27 mouse cellular contexts compared by ENCODE assay signal in genomic region chr15:98822147-98822546, GRCm38 (mm10). TPM values are rescaled to one million over a fixed set of nuclear protein-coding genes. Genes with fewer than 3 reads are reported as not detected.
DNase-seq lines count a peak whose midpoint lies in the region; ATAC-seq and TF ChIP-seq lines count a peak whose summit lies in the region.
"Had no signal": no experiment of that assay in that cellular context is flagged by ENCODE, and none has a peak within 500 bp of the region (broad histone marks: within the 10 kb centered on the region; RNA-seq: fewer than 3 reads in every experiment).

No protein-coding gene starts in this region.

- H3K27me3 ChIP-seq in E14TG2a.4 (ENCODE audit: insufficient read depth, low read length) = no peaks in the 10 kb centered on the region
- H3K27me3 ChIP-seq in forebrain, postnatal 0 days (ENCODE audit: insufficient read depth, low read length) = no peaks in the 10 kb centered on the region
- H3K27me3 ChIP-seq: embryonic facial prominence, embryonic 13.5 days; embryonic facial prominence, embryonic 15.5 days; forebrain, embryonic 12.5 days; Patski had no signal

- no peak overlapping the region for H3K9ac ChIP-seq in forebrain, postnatal 0 days
- H3K9ac ChIP-seq: embryonic facial prominence, embryonic 13.5 days; embryonic facial prominence, embryonic 15.5 days; forebrain, embryonic 12.5 days had no signal

- H3K9me3 ChIP-seq in E14TG2a.4 (ENCODE audit: low read length) = no peaks in the 10 kb centered on the region
- H3K9me3 ChIP-seq in forebrain, postnatal 0 days (ENCODE audit: low read length) = no peaks in the 10 kb centered on the region
- H3K9me3 ChIP-seq: embryonic facial prominence, embryonic 13.5 days; embryonic facial prominence, embryonic 15.5 days; forebrain, embryonic 10.5 days; forebrain, embryonic 12.5 days; G1E had no signal

- DNase-seq in ES-CJ7 (ENCODE audit: low read depth, low spot score) (peak; percentile 57), R1 (ENCODE audit: low read depth, low spot score) (peak; percentile 64)
- DNase-seq in cerebellum, postnatal 4 days (ENCODE audit: low spot score in 2 of 2) = no peak
- no peak for DNase-seq in embryo, embryonic 10 days (ENCODE audit: low spot score)
- no peak for DNase-seq in forebrain, postnatal 0 days
- DNase-seq: adrenal gland, postnatal 25 days; cerebellum, adult 11 months; cerebellum, adult 18-20 months; cerebellum, adult 8-10 months; cerebellum, postnatal 10 days; embryo, embryonic 11 days had no signal

- peak overlapping the region; percentile 23; the same call in 1 of the 2 replicates for H3K4me3 ChIP-seq in E14TG2a.4 (replicated peaks; ENCODE audit: low read length)
- no peak overlapping the region for H3K4me3 ChIP-seq in cortical plate, adult 2 months (ENCODE audit: insufficient read depth, low read length)
- no peak overlapping the region for H3K4me3 ChIP-seq in forebrain, postnatal 0 days (ENCODE audit: low read depth, low read length)
- H3K4me3 ChIP-seq: embryonic facial prominence, embryonic 13.5 days; embryonic facial prominence, embryonic 15.5 days; erythroblast, embryonic 14.5 days; forebrain, embryonic 10.5 days; forebrain, embryonic 12.5 days had no signal

- 89% methylated on average over 5 of the region's 5 CpGs for WGBS in forebrain, postnatal 0 days

- ATAC-seq in forebrain, postnatal 0 days = no peak
- ATAC-seq: activated CD4-positive, CD25-positive, alpha-beta regulatory T cell, adult 4 months; forebrain, embryonic 14.5 days; forebrain, embryonic 16.5 days; Patski had no signal

- peaks cover 50% of the 10 kb centered on the region for H3K4me1 ChIP-seq in E14TG2a.4 (replicated peaks; ENCODE audit: low read depth, low read length)
- peaks cover 4% of the 10 kb centered on the region for H3K4me1 ChIP-seq in cortical plate, adult 2 months (ENCODE audit: control insufficient read depth, insufficient read depth, low read length)
- H3K4me1 ChIP-seq in forebrain, postnatal 0 days (ENCODE audit: insufficient read depth) = no peaks in the 10 kb centered on the region
- H3K4me1 ChIP-seq: embryonic facial prominence, embryonic 13.5 days; embryonic facial prominence, embryonic 15.5 days; forebrain, embryonic 12.5 days had no signal

- TF ChIP-seq POLR2A in cortical plate, adult 2 months (IDR thresholded peaks at IDR 0.05; ENCODE audit: extremely low read depth, insufficient read depth, low read length) = no peak

- H3K4me2 ChIP-seq in forebrain, postnatal 0 days (ENCODE audit: low read depth) = no peak overlapping the region
- H3K4me2 ChIP-seq: embryonic facial prominence, embryonic 13.5 days; embryonic facial prominence, embryonic 15.5 days; forebrain, embryonic 12.5 days had no signal

- H3K36me3 ChIP-seq in E14TG2a.4 (ENCODE audit: insufficient read depth, low read length) = peaks cover 54% of the 10 kb centered on the region
- peaks cover 13% of the 10 kb centered on the region for H3K36me3 ChIP-seq in forebrain, postnatal 0 days (ENCODE audit: insufficient read depth)

- 0 out of 2 replicates have a peak overlapping the region, but pooled peaks have one; percentile 47 for H3K27ac ChIP-seq in cortical plate, adult 2 months (ENCODE audit: insufficient read depth, low read length)
- no peak overlapping the region for H3K27ac ChIP-seq in forebrain, postnatal 0 days (ENCODE audit: low read depth, low read length)
- H3K27ac ChIP-seq: embryonic facial prominence, embryonic 13.5 days; embryonic facial prominence, embryonic 15.5 days; forebrain, embryonic 10.5 days; forebrain, embryonic 12.5 days had no signal

- no peak for TF ChIP-seq CTCF in E14TG2a.4 (conservative IDR thresholded peaks at IDR 0.05; ENCODE audit: low read length)
- no peak for TF ChIP-seq CTCF in cortical plate, adult 2 months (IDR thresholded peaks at IDR 0.05; ENCODE audit: extremely low read depth, insufficient read depth, low read length)
- no peak for TF ChIP-seq CTCF in forebrain, postnatal 0 days (IDR thresholded peaks at IDR 0.05; ENCODE audit: low read depth)

RNA-seq across cellular contexts. Expression of gene Prkag1, which starts 9.2 kb away (rescaled TPM):
- 71.3 and 75.7 TPM in 2 replicates for polyA plus RNA-seq in cortical plate, adult 2 months (2012; rRNA removed)
- 46.5 and 48.3 TPM in 2 replicates for total RNA-seq in forebrain, postnatal 0 days (2014; rRNA removed)
- 55.0 and 58.4 TPM in 2 replicates for polyA plus RNA-seq in forebrain, postnatal 0 days (2015; fragmentation: Nextera tagmentation; extraction: Ambion mirVana)

RNA-seq across cellular contexts. Expression of gene Ddn, which starts 12.9 kb away (rescaled TPM):
- polyA plus RNA-seq in cortical plate, adult 2 months (2012; rRNA removed) = 723 and 876 TPM in 2 replicates
- total RNA-seq in forebrain, postnatal 0 days (2014; rRNA removed) = 36.3 and 49.6 TPM in 2 replicates
- polyA plus RNA-seq in forebrain, postnatal 0 days (2015; fragmentation: Nextera tagmentation; extraction: Ambion mirVana) = 2.2 TPM in 2 replicates
- polyA plus RNA-seq: activated CD4-positive, CD25-positive, alpha-beta regulatory T cell, adult 4 months; embryonic facial prominence, embryonic 13.5 days; forebrain, embryonic 12.5 days; Patski had no signal

RNA-seq across cellular contexts. Expression of gene Wnt1, which starts 32.5 kb away (rescaled TPM):
- polyA plus RNA-seq in cortical plate, adult 2 months (2012; rRNA removed) = 0.15 and 0.17 TPM in 2 replicates
- total RNA-seq in forebrain, postnatal 0 days (2014; rRNA removed) = not detected in 2 replicates
- 0.33 and 0.35 TPM in 2 replicates for polyA plus RNA-seq in forebrain, postnatal 0 days (2015; fragmentation: Nextera tagmentation; extraction: Ambion mirVana)
- total RNA-seq: adrenal gland, adult 2 months; adrenal gland, postnatal 25 days; adrenal gland, postnatal 4 days; common myeloid progenitor, adult 5-6 weeks; G1E; gastrocnemius, adult 18-20 months had no signal
- polyA plus RNA-seq: activated CD4-positive, CD25-positive, alpha-beta regulatory T cell, adult 4 months; embryonic facial prominence, embryonic 13.5 days; embryonic facial prominence, embryonic 15.5 days; erythroblast, embryonic 14.5 days; forebrain, embryonic 14.5 days; G1E; Patski had no signal

RNA-seq across cellular contexts. Expression of gene Wnt10b, which starts 44.2 kb away (rescaled TPM):
- polyA plus RNA-seq in cortical plate, adult 2 months (2012; rRNA removed) = 2.6 and 3.1 TPM in 2 replicates
- total RNA-seq in forebrain, postnatal 0 days (2014; rRNA removed) = 0.31 and 1.1 TPM in 2 replicates
- not detected in 2 replicates for polyA plus RNA-seq in forebrain, postnatal 0 days (2015; fragmentation: Nextera tagmentation; extraction: Ambion mirVana)
- polyA plus RNA-seq: erythroblast, embryonic 14.5 days; forebrain, embryonic 14.5 days; forebrain, embryonic 16.5 days; Patski had no signal

RNA-seq across cellular contexts. Expression of gene Kmt2d, which starts 48.9 kb away (rescaled TPM):
- polyA plus RNA-seq in cortical plate, adult 2 months (2012; rRNA removed) = 33.0 and 37.9 TPM in 2 replicates
- 22.7 and 25.8 TPM in 2 replicates for total RNA-seq in forebrain, postnatal 0 days (2014; rRNA removed)
- polyA plus RNA-seq in forebrain, postnatal 0 days (2015; fragmentation: Nextera tagmentation; extraction: Ambion mirVana) = 2.9 and 6.2 TPM in 2 replicates

Comparison
In these comparisons a context has a peak if more than half of its experiments do, and no peak if none do; other contexts are left out.
1. DNase-seq: peak in ES-CJ7 (single experiment) and R1 (single experiment); none in cerebellum, postnatal 4 days (0 of 2), embryo, embryonic 10 days (single experiment) and forebrain, postnatal 0 days (single experiment).
2. RNA of gene Ddn, which starts 12.9 kb away (polyA plus RNA-seq): 723 to 876 TPM in cortical plate, adult 2 months; 2.2 TPM in forebrain, postnatal 0 days; every median in the first group is over 100 times any median in the second.